Mouse (Mus musculus): ENCODE results near the gene Prkag2.

Prkag2 gene

GRCm38 (mm10) chr5:24959758-24960157 lies 140.7 kb downstream of the Prkag2 start:
- no peak for DNase-seq

GRCm38 (mm10) chr5:24958596-24958995 lies 141.8 kb downstream of the Prkag2 start:
- no peak for DNase-seq

- DNase-seq, result no peak
Observed at GRCm38 (mm10) chr5:24956891-24957290, 143.6 kb downstream of the Prkag2 start.

GRCm38 (mm10) chr5:24952842-24953741 lies 147.3 kb downstream of the Prkag2 start:
- DNase-seq, result peak; percentile 16

GRCm38 (mm10) chr5:24952212-24952611 lies 148.2 kb downstream of the Prkag2 start:
- DNase-seq, result no peak

- DNase-seq, result no peak
Observed at GRCm38 (mm10) chr5:24950891-24951574, 149.4 kb downstream of the Prkag2 start.

GRCm38 (mm10) chr5:24950039-24950438 lies 150.4 kb downstream of the Prkag2 start:
- DNase-seq, result no peak

GRCm38 (mm10) chr5:24938046-24938822 lies 162.2 kb downstream of the Prkag2 start:
- no peak for DNase-seq

GRCm38 (mm10) chr5:24936451-24936850 lies 164.0 kb downstream of the Prkag2 start:
- no peak for DNase-seq

GRCm38 (mm10) chr5:24935446-24935845 lies 165.0 kb downstream of the Prkag2 start:
- no peak for DNase-seq

GRCm38 (mm10) chr5:24933760-24934159 lies 166.7 kb downstream of the Prkag2 start:
- no peak for DNase-seq

- no peak for DNase-seq
Observed at GRCm38 (mm10) chr5:24931578-24932185, 168.8 kb downstream of the Prkag2 start.

- no peak for DNase-seq
Observed at GRCm38 (mm10) chr5:24930831-24931577, 169.4 kb downstream of the Prkag2 start.

GRCm38 (mm10) chr5:24928816-24929215 lies 171.6 kb downstream of the Prkag2 start:
- no peak for DNase-seq

- no peak for DNase-seq
Observed at GRCm38 (mm10) chr5:24927706-24928105, 172.7 kb downstream of the Prkag2 start.

GRCm38 (mm10) chr5:24919155-24919554 lies 181.3 kb downstream of the Prkag2 start:
- DNase-seq, result no peak

GRCm38 (mm10) chr5:24916511-24916910 lies 183.9 kb downstream of the Prkag2 start:
- no peak for DNase-seq

- DNase-seq, result no peak
Observed at GRCm38 (mm10) chr5:24915119-24915518, 185.3 kb downstream of the Prkag2 start.

- no peak for DNase-seq
Observed at GRCm38 (mm10) chr5:24913656-24914055, 186.8 kb downstream of the Prkag2 start.

- DNase-seq, result peak; percentile 73
Observed at GRCm38 (mm10) chr5:24908820-24909716, 191.4 kb downstream of the Prkag2 start.
